Mouse (Mus musculus) ES-Bruce4 (cell line): ENCODE measurements around the gene Cdca4.

Experiments
- CTCF ChIP-seq: IDR thresholded peaks from one replicate; pipeline ENCODE4 v1.8.1; 2011; ENCODE audit warnings: low read depth, low read length
- EP300 ChIP-seq: IDR thresholded peaks from 2 replicates; pipeline ENCODE4 v1.6.1; 2011; ENCODE audit warnings: low read depth, low read length; ENCODE audit not compliant: insufficient read depth
- POLR2A ChIP-seq: IDR thresholded peaks from one replicate; pipeline ENCODE4 v1.8.1; 2011; ENCODE audit warnings: low read length; ENCODE audit not compliant: insufficient read depth

DNA sequence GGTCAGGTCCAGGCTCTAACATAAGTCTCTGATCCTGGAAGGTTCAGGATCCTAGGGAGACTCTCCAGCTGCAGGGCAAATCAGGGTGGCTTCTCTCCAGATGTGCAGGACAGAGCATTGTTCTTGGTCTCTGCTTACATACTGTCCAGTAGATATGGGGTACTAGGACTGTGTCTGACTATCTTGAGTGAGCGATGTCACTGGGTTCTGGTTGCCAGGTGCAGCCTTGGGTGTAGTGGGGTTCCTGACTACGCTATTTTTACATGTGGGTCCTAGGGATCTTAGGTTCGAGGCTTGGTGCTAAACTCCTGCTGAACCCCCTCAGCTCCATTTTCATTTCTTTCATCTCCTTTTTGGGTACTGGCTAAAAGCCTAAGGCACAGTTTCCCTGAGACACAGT lies 1.3 kb upstream of the Cdca4 start:
- TF ChIP-seq POLR2A (no peak), CTCF (no peak), EP300 (no peak)
